Mouse (Mus musculus) megakaryocyte progenitor cell, adult 5-6 weeks (primary cell): Measurements from ENCODE around the gene Tenm4. TPM values are rescaled to one million over a fixed set of nuclear protein-coding genes. Genes with fewer than 3 reads are reported as not detected.

Experiments
- ATAC-seq: replicated peaks from 2 replicates; pipeline ENCODE4 v1.8.0; 2016; ENCODE audit warnings: mild to moderate bottlenecking, moderate TSS enrichment, inconsistent platforms; ENCODE audit not compliant: poor library complexity
- total RNA-seq, 2 experiments: library from RNA; stranded (forward) in 1 of 2; stranded (reverse) in 1 of 2; fragments of 157-497, 149-512 nt in 1 of 2; fragments of 200-1000 nt in 1 of 2; gene quantifications; 2 replicates each; pipeline versions ENCODE4 v1.2.3 to v1.2.4; 2015 to 2017

Tenm4 gene
- total RNA-seq, 2 experiments from 2014 or later, result not detected

DNA sequence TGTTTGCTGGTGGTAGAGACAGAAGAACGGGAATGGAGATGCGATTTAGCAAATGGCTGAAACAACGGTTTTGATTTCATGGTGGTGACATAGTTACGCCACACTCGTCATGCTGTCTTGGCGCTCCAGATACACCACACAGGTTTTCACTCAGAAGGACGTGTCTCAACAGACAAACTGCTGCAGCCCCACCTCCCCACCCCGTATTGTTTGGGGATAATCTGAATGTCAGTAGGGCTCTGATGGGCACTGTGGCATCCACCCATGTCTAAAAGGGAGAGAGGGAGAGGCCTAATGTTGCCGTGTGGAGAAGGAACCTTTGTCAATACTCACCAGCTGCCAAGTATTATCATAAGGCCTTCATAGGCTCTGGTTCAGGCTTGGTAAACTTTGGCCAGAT lies 14.4 kb downstream of the Tenm4 start:
- ATAC-seq, result no peak

GRCm38 (mm10) chr7:96203812-96204560 lies 32.9 kb downstream of the Tenm4 start:
- ATAC-seq, result no peak

DNA sequence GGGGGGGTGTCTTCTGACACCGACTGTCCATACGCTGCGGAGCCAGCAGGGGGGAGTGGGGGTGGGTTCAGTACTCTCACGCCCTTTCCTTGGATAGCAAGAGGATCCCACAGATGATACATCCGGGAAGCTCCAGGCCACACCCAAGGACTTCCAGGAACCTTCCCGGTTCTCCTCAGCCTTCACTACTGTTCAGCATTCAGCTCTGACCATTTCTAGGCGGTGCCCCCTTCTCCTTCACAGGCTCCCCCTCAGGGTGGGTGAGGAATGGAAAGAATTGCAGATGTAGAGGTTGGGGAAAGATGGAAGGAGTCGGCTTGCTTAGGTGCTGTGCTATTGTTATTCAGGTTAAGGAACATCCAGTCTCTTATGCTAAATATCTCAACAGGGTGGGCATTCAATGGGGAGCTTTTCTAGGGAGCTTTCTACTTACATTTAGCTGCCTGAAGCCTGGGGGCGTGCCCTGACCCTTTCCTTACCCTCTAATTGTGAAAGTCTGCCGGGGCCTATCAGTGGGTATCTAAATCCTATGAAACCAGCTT lies 33.8 kb downstream of the Tenm4 start:
- ATAC-seq, result no peak

GRCm38 (mm10) chr7:96207071-96207470 lies 36.0 kb downstream of the Tenm4 start:
- no peak for ATAC-seq

DNA sequence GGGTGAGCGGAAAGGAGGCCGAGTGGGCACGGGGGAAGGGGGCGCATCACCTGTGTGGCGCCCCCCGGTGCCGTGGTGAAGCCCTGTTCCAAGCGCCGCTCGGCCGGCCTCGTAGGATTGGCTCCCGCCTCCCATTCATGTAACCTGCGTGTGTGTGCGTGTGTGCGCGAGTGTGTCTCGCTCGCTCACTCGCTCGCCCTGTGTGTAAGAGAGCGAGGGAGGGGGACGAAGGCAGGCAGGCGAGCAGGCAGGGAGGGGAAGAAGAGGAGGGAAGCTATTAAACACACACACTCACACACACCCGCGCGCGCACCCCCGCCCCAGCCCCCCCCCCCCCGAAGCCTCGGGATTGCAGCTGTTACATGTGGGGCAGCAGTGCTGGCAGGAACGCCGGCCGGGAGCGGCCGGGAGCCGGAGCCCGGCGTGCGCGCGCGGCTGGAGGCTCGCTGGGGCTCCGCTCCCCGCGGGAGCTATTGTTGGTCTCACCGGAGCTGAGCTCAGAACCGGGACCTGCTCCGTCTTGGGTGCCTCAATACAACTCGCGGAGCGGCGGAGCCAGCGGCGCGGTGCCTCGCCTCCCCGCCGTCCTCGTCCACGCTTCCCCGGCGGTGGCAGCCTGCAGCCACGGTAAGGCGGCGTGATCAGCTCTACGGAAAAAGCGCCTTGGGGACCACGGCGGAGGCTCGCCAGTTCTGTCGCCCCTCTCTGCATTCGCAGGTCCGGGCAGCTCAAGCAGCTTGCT lies 38.9 kb downstream of the Tenm4 start:
- ATAC-seq, result 0 out of 2 replicates have a peak, but pooled peaks have one; percentile 24

- ATAC-seq, result peak; percentile 18; the same call in 1 of the 2 replicates
Measured at GRCm38 (mm10) chr7:96210525-96211369, 39.7 kb downstream of the Tenm4 start.

GRCm38 (mm10) chr7:96211618-96212021 lies 40.6 kb downstream of the Tenm4 start:
- no peak for ATAC-seq

DNA sequence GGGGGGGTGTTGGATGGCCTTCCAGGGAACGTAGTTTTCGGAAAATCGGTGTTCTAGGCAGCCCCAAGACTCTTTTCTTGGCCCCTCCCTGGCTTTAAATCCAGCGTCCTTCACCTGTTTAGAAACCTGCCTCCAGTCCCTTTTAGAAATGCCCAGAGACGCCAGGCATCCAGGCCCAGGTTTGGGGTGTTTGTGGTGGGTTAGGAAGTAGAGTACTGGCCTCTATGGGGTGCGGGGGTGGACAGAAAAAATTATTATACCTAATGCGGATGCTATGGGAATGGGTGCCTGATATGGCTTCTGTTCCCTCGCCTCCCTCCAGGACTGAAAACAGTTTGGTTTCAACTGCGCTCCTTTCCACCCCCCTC lies 41.2 kb downstream of the Tenm4 start:
- no peak for ATAC-seq

- ATAC-seq, result peak; percentile 24
Measured at GRCm38 (mm10) chr7:96212592-96213541, 41.8 kb downstream of the Tenm4 start.

DNA sequence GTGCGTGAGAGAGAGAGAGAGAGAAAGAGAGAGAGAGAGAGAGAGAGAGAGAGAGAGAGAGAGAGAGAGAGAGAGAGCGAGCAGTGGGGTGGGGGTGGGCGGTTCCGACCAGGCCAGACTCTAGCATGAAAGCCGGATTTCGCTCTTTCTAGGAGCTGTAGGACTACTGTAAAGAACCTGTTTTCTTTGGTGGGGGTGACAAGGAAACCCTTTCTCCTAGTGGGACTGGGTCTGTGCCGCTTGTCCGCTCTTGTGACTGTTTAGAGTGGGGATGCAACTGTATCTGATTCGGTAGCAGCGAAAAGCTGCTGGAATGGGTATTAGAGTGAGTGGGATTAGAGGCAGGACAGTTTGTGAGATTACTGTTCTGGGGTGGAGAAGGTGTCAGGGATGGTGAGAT lies 42.7 kb downstream of the Tenm4 start:
- no peak for ATAC-seq

DNA sequence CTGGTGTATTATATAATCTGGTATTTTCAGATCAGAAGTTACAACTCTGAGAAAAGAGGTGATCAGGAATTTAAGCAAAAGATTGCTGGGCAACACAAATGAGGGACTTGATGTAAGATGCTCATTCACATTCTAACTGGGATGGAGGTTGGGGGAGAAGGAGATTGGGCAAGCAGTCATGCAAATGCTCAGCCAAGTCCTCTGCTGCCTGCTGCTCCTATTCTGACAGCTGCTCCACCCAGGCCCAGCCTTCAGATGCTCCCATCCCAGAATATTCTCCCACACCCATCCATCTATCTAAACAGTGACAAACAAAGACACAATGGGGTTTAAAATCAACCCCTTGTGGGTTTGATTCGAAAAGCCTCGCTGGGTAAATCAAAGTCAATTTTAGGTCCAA lies 43.8 kb downstream of the Tenm4 start:
- no peak for ATAC-seq

DNA sequence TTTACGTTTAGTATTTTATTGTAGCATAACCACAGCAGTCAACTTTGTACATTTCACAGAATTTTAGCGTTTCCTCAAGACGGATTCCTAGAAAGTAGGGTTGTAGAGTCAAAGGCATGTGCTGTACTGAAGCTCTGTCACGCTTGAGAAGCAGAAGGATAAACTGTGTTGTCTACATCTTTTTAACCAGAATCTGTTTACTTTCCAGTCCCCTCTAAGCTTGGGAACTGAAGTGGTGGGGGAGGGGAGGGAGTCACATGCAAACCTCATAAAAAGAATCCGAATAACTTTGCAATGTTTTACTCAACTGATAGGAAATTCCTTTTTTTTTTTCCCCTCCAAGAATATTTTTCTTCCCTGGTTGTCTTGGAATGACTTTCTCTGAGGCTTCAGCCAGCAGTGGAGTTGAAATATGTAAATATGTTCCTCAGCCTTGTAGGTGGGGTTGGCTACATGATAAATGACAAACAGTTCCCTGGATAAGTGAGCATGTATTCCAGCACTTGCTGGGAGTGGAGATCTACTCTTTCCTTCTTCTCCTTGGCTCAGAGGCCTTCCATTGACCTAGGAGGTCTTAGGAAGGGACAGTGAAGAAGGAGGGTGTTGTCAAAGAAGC lies 45.0 kb downstream of the Tenm4 start:
- ATAC-seq, result no peak

DNA sequence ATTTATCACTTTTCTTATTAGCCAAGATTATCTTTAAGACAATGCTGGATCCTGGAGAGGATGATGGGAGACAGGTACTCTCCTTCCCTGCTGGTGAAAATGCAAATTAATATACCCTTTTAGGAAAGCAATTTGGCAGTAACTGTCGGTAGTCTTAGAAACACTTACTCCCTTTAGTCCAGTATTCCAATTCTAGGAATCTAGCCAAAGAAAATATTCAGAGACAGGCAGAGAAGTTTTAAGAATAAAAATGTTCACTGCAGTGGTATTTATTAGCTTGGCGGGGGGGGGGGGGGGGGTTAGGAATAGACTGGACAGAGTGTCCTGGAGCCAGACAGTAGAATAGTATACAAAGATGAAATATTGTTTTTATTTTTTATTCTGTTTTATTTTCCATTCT lies 48.3 kb downstream of the Tenm4 start:
- no peak for ATAC-seq

GRCm38 (mm10) chr7:96220647-96221046 lies 49.6 kb downstream of the Tenm4 start:
- ATAC-seq, result no peak

- ATAC-seq, result no peak
Measured at GRCm38 (mm10) chr7:96222569-96222968, 51.5 kb downstream of the Tenm4 start.

DNA sequence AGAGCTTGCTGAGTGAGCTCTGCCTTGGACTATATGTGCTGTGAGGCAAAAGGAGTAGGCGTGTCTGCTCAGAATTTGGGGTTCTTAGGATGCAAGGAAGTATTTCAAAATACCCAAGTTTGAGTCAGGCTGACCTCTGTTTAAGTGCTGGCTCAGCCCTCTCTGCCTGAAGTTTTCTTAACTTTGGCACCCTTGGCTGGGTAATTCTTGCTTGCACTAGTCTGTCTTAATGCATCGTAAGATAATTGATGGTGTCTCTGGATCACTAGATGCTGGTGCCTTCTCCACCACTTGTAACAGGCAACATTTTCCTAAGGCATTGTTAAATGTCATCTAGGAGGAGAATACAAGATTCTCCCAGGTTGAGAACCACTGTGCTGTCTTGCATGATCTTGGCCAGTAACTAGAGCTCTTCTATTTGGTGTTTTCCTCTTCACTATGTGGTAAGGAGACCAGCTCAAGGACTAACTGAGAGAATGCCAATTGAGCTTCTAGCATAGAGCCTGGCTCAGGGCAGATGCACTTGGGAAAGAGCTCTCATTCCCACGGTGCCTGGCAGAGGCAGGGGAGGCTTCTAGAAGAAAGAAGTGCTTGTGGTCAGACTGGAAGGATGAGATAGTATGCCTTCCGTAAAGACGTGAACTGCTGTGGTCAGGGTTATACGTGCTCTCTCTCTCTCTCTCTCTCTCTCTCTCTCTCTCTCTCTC lies 57.7 kb downstream of the Tenm4 start:
- no peak for ATAC-seq

- no peak for ATAC-seq
Measured at GRCm38 (mm10) chr7:96230006-96230719, 59.1 kb downstream of the Tenm4 start.

GRCm38 (mm10) chr7:96230720-96231241 lies 59.7 kb downstream of the Tenm4 start:
- no peak for ATAC-seq
